Mouse (Mus musculus): Measurements from ENCODE around the gene Fam193a. TPM values are rescaled to one million over a fixed set of nuclear protein-coding genes. Genes with fewer than 3 reads are reported as not detected.

The Fam193a gene
- polyA plus RNA-seq, 1 experiment from 2014 or later = 7.3 TPM

DNA sequence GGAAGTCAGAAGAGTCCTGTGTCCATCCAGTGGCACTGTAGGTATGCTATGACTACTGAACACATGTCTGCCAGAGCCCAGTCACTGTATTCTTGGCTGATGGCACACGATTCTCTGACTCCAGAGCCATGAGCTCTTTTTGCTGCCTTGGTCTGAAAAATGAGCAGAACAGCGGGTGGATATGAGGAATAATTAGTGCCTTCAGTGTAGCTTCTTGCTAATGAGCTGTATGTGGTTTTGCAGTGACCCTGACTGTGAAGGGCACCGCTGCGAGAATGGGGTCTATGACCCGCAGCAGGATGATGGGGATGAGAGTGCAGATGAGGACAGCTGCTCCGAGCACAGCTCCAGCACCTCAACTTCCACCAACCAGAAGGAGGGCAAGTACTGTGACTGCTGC, 92.1 kb downstream of the Fam193a start:
- Histone ChIP-seq H3K9ac (ENCODE audit: low read length) (no peak overlapping the region), H3K36me3 (ENCODE audit: control insufficient read depth, insufficient read depth) (peaks cover 64% of the 10 kb centered on the region), H3K27me3 (ENCODE audit: control insufficient read depth, insufficient read depth, low read length) (no peaks in the 10 kb centered on the region), H3K27ac (ENCODE audit: low read length) (no peak overlapping the region), H3K4me1 (ENCODE audit: control insufficient read depth, insufficient read depth, low read length) (no peaks in the 10 kb centered on the region), H3K4me2 (ENCODE audit: low read depth, low read length) (no peak overlapping the region), H3K9me3 (replicated peaks; ENCODE audit: control insufficient read depth, low read length) (no peaks in the 10 kb centered on the region), H3K4me3 (ENCODE audit: low read length) (no peak overlapping the region)
- ATAC-seq (replicated peaks; ENCODE audit: extremely low read depth, insufficient read depth, low FRiP score) = no peak
- WGBS = 92% methylated on average over 6 of the region's 6 CpGs

DNA sequence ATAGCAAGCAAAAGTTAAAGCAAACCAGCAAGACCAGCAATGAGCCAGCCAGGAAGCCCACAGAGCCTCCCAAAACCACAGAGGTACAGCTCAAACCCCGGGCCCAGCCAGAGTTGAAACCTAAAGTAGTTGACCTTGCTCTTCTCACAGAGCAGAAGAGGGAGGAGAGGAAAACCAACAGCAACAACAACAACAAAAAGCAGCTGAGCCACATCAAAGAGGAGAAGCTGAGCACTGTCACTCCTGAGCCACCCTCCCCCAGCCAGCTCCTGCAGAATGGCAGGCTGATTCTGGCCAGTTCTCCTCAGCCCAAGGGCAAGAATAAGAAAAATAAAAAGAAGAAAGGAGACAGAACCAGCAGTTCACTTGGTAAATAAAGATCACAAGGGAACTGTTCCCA, 96.3 kb downstream of the Fam193a start:
- Histone ChIP-seq H3K36me3 (ENCODE audit: control insufficient read depth, insufficient read depth) (peaks cover 49% of the 10 kb centered on the region), H3K4me1 (ENCODE audit: control insufficient read depth, insufficient read depth, low read length) (no peaks in the 10 kb centered on the region), H3K4me3 (ENCODE audit: low read length) (no peak overlapping the region), H3K9me3 (replicated peaks; ENCODE audit: control insufficient read depth, low read length) (no peaks in the 10 kb centered on the region), H3K9ac (ENCODE audit: low read length) (no peak overlapping the region), H3K27me3 (ENCODE audit: control insufficient read depth, insufficient read depth, low read length) (no peaks in the 10 kb centered on the region), H3K4me2 (ENCODE audit: low read depth, low read length) (no peak overlapping the region), H3K27ac (ENCODE audit: low read length) (no peak overlapping the region)
- WGBS = 74% methylated on average over 1 of the region's 1 CpGs
- ATAC-seq (replicated peaks; ENCODE audit: extremely low read depth, insufficient read depth, low FRiP score) = no peak

DNA sequence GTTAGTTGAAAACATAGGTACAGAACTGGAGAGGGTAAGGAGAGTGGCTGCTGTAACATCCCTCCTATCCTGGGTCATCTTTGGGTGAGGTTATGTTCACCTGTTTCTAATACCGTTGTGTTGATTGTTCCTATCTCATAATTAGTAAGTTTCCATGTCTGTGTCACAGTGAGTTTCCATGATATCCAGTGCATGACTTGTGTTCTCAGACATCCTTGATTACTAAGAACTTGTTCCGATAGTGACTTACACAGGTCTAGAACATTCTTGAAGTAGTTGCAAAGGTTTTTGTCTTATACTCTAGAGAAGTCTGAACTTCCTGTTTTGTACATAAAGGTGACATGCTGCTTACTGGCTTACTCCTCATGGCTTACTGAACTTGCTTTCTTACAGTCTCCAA, 96.9 kb downstream of the Fam193a start:
- Histone ChIP-seq H3K9ac (ENCODE audit: low read length) (no peak overlapping the region), H3K27me3 (ENCODE audit: control insufficient read depth, insufficient read depth, low read length) (no peaks in the 10 kb centered on the region), H3K4me1 (ENCODE audit: control insufficient read depth, insufficient read depth, low read length) (no peaks in the 10 kb centered on the region), H3K4me3 (ENCODE audit: low read length) (no peak overlapping the region), H3K36me3 (ENCODE audit: control insufficient read depth, insufficient read depth) (peaks cover 47% of the 10 kb centered on the region), H3K27ac (ENCODE audit: low read length) (no peak overlapping the region), H3K4me2 (ENCODE audit: low read depth, low read length) (no peak overlapping the region), H3K9me3 (replicated peaks; ENCODE audit: control insufficient read depth, low read length) (no peaks in the 10 kb centered on the region)
- ATAC-seq (replicated peaks; ENCODE audit: extremely low read depth, insufficient read depth, low FRiP score) = no peak
- 88% methylated on average over 2 of the region's 2 CpGs for WGBS

DNA sequence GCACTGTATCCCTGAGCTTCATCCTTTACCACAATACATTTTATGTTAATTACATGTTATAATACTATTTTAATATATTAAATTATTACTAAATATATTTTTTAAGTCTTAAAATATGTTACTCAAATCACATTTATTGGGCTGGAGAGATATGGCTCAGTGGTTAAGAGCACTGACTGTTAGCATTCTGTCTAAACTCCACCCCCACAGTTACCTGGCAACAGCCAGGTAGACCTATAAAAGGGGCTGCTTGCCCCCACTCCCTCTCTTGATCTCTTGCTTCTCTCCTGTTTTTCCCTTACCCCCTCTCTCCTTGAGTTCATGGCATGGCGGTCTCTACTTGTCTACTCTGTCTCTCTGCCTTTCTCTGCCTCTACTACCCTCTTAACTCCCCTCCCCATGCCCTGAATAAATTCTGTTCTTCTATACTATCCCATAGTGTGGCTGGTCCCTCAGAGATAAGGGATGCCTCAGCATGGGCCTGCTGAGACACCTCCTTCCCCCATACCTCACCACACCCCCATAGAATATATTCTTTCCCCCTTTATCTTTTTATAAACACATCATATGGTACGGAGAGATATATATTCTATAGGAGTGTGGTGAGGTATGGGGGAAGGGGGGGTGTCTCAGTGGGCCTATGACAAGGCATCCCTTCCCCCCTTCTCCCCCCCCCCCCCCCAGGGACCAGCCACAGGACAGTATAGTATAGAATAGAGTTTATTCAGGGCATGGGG, 98.5 kb downstream of the Fam193a start:
- WGBS = 98% methylated on average over 2 of the region's 2 CpGs

DNA sequence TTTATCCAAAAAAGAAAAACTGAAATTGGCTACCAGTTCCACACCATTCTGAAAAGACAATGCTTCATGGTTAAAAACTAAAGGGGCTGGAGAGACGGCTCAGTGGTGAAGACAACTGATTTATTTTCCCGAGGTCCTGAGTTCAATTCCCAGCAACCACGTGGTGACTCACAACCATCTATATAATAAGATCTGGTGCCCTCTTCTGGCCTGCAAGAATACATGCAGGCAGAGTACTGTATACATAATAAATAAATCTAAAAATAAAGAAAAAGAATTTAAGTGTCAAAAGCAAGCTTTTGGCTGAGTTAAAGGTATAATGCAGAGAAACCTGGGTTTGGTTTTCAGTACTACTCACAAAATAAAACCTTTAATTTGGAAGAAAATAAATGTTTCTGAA, 111.2 kb downstream of the Fam193a start:
- Histone ChIP-seq H3K4me2 (ENCODE audit: low read depth, low read length) (no peak overlapping the region), H3K9me3 (replicated peaks; ENCODE audit: control insufficient read depth, low read length) (no peaks in the 10 kb centered on the region; the same call in 1 of the 2 replicates), H3K36me3 (ENCODE audit: control insufficient read depth, insufficient read depth) (peaks cover 36% of the 10 kb centered on the region), H3K27me3 (ENCODE audit: control insufficient read depth, insufficient read depth, low read length) (no peaks in the 10 kb centered on the region), H3K9ac (ENCODE audit: low read length) (no peak overlapping the region), H3K4me3 (ENCODE audit: low read length) (no peak overlapping the region), H3K4me1 (ENCODE audit: control insufficient read depth, insufficient read depth, low read length) (no peaks in the 10 kb centered on the region), H3K27ac (ENCODE audit: low read length) (no peak overlapping the region)
- no peak for ATAC-seq (replicated peaks; ENCODE audit: extremely low read depth, insufficient read depth, low FRiP score)
- 87% methylated on average over 3 of the region's 3 CpGs for WGBS

More for the DNA sequence above, 98.5 kb downstream of the Fam193a start:
- H3K9ac ChIP-seq (ENCODE audit: low read length) = no peak overlapping the region
- H3K4me3 ChIP-seq (ENCODE audit: low read length) = no peak overlapping the region
- H3K27me3 ChIP-seq (ENCODE audit: control insufficient read depth, insufficient read depth, low read length) = no peaks in the 10 kb centered on the region
- peaks cover 39% of the 10 kb centered on the region for H3K36me3 ChIP-seq (ENCODE audit: control insufficient read depth, insufficient read depth)
- ATAC-seq (replicated peaks; ENCODE audit: extremely low read depth, insufficient read depth, low FRiP score) = no peak
- H3K4me1 ChIP-seq (ENCODE audit: control insufficient read depth, insufficient read depth, low read length) = 0 out of 2 replicates have a peak, but pooled peaks cover 2% of the 10 kb centered on the region
- H3K4me2 ChIP-seq (ENCODE audit: low read depth, low read length) = no peak overlapping the region
- H3K27ac ChIP-seq (ENCODE audit: low read length) = no peak overlapping the region
- H3K9me3 ChIP-seq (replicated peaks; ENCODE audit: control insufficient read depth, low read length) = no peaks in the 10 kb centered on the region

DNA sequence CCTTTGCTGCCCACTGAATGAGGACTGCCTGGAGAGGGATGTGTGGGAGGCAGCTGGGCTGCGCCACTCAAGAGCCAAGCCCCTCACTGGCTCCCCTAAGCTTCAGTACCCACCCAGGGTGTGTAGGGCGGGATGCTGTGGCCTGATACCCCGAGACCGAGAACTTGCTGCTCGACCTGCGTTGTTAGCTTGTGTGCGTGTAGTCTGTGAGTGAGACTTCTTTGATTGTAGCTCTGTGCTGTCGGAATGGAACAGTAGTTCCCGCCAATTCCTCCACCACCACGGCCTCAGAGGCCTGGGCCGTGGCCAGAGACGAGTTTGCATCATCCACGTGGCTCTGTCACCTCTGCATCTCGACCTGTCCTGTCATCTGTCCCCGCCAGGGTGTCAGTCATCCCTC, 116.0 kb downstream of the Fam193a start:
- no peak for ATAC-seq (replicated peaks; ENCODE audit: extremely low read depth, insufficient read depth, low FRiP score)
- no peaks in the 10 kb centered on the region; the same call in 1 of the 2 replicates for H3K4me1 ChIP-seq (ENCODE audit: control insufficient read depth, insufficient read depth, low read length)
- no peaks in the 10 kb centered on the region for H3K27me3 ChIP-seq (ENCODE audit: control insufficient read depth, insufficient read depth, low read length)
- peaks cover 15% of the 10 kb centered on the region for H3K36me3 ChIP-seq (ENCODE audit: control insufficient read depth, insufficient read depth)
- no peak overlapping the region for H3K4me2 ChIP-seq (ENCODE audit: low read depth, low read length)
- no peak overlapping the region for H3K27ac ChIP-seq (ENCODE audit: low read length)
- no peaks in the 10 kb centered on the region; the same call in 1 of the 2 replicates for H3K9me3 ChIP-seq (replicated peaks; ENCODE audit: control insufficient read depth, low read length)
- 88% methylated on average over 15 of the region's 15 CpGs for WGBS
- H3K4me3 ChIP-seq (ENCODE audit: low read length) = no peak overlapping the region
- H3K9ac ChIP-seq (ENCODE audit: low read length) = no peak overlapping the region

DNA sequence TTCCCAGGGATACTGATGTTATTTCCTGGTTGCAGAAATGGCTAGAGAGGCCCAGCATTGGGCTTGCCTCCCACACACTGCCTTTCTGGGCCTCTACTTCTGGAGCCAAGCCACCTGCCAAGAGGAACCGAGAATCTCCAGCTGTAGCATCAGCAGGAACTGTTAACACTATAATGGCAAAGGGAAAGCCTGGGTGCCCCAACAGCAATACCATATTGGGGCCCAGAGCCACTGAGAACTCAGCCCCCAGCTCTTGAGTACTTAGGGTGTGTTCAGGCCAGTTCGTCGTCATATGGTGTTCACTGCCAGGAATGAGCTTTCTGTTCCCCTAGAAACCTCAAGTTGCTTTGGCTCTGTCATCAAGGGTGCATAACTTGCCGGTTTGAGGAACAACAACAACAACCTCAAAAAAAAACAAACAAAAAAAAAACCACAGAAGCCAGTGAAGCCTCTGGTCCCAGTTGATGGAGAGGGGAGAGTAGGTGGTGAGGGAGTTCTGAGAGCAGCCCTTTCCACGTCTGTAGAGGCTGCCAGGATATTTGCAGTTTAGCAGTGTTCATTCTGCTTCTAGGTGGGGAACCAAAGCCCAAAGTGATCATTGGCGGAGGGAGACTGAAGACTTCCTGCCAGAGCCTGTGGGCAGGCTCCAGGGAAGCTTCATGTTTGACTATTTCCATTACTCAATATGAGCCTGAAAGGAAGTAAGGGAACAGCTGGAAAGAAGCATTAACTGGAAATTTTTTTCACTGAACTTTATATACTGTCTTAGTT, 117.8 kb downstream of the Fam193a start:
- no peak overlapping the region for H3K4me2 ChIP-seq (ENCODE audit: low read depth, low read length)
- no peak overlapping the region for H3K4me3 ChIP-seq (ENCODE audit: low read length)
- 57% methylated on average over 6 of the region's 6 CpGs for WGBS
- no peak overlapping the region for H3K9ac ChIP-seq (ENCODE audit: low read length)
- no peak overlapping the region for H3K27ac ChIP-seq (ENCODE audit: low read length)
- H3K27me3 ChIP-seq (ENCODE audit: control insufficient read depth, insufficient read depth, low read length) = no peaks in the 10 kb centered on the region
- ATAC-seq (replicated peaks; ENCODE audit: extremely low read depth, insufficient read depth, low FRiP score) = 0 out of 2 replicates have a peak, but pooled peaks have one; percentile 18
- no peaks in the 10 kb centered on the region; the same call in 1 of the 2 replicates for H3K4me1 ChIP-seq (ENCODE audit: control insufficient read depth, insufficient read depth, low read length)
- H3K9me3 ChIP-seq (replicated peaks; ENCODE audit: control insufficient read depth, low read length) = no peaks in the 10 kb centered on the region
- peaks cover 13% of the 10 kb centered on the region; the same call in 1 of the 2 replicates for H3K36me3 ChIP-seq (ENCODE audit: control insufficient read depth, insufficient read depth)

DNA sequence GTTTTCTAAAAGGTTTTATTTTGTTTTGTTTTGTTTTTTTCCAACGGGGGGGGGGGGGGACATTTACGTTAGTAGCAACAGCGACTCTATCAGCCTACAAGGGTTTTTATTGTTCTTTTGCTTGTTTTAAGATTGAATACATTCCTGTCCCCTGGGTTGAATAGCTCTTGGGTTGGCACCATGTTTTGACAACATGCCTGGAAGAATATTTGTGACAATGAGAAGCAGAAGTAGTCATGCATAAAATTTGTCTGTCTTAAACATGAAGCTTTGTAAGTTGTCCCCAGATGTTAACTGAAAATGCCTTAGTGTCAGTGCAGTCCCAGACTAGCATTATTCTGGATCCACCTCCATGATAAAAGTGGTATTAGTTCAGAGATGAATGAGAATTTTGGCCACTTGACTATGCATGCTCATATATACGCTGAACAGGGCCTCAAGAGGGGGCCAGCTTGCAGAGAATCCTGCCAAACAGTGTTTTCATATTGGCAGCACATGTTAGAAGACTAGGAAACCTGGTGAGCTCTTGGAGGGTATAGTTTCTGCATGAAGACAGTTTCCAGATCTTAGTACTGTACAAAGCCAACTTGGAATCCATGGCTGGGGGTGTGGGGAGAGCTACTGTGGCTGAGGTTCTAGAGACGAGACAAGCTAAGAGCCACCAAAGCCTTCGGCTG, 119.1 kb downstream of the Fam193a start:
- no peak for ATAC-seq (replicated peaks; ENCODE audit: extremely low read depth, insufficient read depth, low FRiP score)
- H3K27ac ChIP-seq (ENCODE audit: low read length) = no peak overlapping the region
- 74% methylated on average over 6 of the region's 6 CpGs for WGBS

More for the DNA sequence above, 119.1 kb downstream of the Fam193a start:
- no peak overlapping the region for H3K4me3 ChIP-seq (ENCODE audit: low read length)
- no peaks in the 10 kb centered on the region for H3K9me3 ChIP-seq (replicated peaks; ENCODE audit: control insufficient read depth, low read length)
- no peak overlapping the region for H3K9ac ChIP-seq (ENCODE audit: low read length)
- no peaks in the 10 kb centered on the region for H3K27me3 ChIP-seq (ENCODE audit: control insufficient read depth, insufficient read depth, low read length)
- no peaks in the 10 kb centered on the region; the same call in 1 of the 2 replicates for H3K4me1 ChIP-seq (ENCODE audit: control insufficient read depth, insufficient read depth, low read length)
- no peak overlapping the region for H3K4me2 ChIP-seq (ENCODE audit: low read depth, low read length)
- H3K36me3 ChIP-seq (ENCODE audit: control insufficient read depth, insufficient read depth) = peaks cover 13% of the 10 kb centered on the region; the same call in 1 of the 2 replicates

Measured in heart, embryonic 16.5 days (tissue).